Mouse (Mus musculus) stomach, postnatal 0 days (tissue): ENCODE results near the gene Prdm16.

Experiments
- CTCF ChIP-seq: IDR thresholded peaks from 2 replicates; pipeline ENCODE4 v1.5.1; 2016; ENCODE audit warnings: antibody characterized with exemption, low read depth, mild to moderate bottlenecking, moderate library complexity
- EP300 ChIP-seq: optimal IDR thresholded peaks from 2 replicates; pipeline ENCODE3; 2016; ENCODE audit warnings: antibody characterized with exemption

DNA sequence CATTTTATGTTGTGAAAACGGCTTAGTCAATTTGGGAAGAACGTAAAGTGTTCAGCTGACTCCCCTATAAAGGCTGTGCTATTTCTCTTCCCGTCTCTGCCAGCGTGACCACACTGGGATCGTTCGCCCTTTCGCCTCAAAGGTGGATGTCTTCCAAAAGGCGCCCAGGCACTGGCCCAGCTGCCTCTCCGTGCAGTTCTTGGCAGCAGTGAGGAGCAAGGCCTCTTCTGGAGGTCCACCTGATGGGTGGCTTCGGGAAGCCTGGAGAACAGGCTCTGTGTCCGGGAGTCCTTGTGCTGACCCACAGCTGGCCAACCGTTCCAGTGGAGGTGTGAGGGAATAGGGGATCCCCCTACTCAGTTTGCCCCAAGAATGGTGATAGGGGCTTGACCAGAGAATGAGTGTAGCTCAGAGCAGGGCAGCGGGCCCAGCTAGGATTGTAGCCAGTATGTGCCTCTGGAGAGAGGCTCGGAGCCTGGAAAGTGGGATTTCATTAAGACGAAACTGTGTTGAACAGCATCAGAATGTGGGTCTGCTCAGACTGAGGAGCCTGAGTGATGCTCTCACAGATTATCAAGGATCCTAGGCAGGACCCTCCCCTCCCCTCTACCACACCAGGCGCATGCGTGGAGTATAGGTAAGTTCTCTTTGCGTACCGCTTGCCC lies 12.5 kb upstream of the Prdm16 start:
- TF ChIP-seq CTCF (no peak), EP300 (no peak)
